Mouse (Mus musculus): Measurements from ENCODE around the gene Pik3cd.

Pik3cd gene

DNA sequence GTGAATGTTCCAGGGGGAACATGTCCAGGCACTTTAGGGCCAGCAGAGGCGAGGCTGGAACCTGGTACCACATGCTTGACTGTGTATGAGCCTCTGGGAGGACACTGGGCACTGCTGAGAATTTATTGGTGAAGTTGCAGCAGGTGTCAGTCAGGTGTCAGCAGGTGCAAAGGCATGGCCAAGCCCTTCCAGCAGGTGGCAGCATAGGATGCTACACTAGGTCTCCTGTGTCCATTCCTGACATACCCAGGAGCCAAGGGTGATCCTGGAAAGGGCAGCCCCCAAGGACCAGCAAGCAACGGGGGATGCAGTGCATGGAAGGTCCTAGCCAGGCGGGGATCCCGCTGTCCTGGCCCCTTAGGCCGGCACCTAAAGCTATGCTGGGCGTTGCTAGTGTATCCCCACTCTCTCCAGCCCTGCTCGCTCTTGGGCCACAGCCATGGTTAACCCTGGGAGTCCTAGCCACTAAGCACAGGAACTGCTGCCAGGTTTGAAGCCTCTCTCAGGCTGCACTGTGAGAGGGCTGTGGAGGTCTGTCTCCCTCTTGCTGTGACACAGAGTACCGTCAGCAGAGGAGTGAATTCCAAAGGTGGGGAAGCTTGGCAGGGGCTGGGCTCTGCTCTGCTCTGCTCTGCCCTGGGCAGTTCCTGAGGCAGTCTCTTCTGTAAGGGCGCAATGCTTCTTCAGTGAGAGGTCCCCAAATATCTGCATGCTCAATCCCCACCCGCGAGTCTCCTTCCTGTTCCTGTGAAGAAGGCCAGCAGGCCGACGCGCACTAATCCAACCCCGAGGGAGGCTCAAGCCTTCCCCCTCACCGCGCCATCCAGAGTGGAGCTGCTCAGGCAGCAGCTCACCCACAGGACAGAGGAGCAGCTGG is 21.7 kb upstream of the Pik3cd start:
- DNase-seq: no peak

GRCm38 (mm10) chr4:149723021-149723390 is 20.6 kb upstream of the Pik3cd start:
- DNase-seq: no peak

- no peak for DNase-seq
These were observed 20.0 kb upstream of the Pik3cd start for GRCm38 (mm10) chr4:149722104-149723020.

DNA sequence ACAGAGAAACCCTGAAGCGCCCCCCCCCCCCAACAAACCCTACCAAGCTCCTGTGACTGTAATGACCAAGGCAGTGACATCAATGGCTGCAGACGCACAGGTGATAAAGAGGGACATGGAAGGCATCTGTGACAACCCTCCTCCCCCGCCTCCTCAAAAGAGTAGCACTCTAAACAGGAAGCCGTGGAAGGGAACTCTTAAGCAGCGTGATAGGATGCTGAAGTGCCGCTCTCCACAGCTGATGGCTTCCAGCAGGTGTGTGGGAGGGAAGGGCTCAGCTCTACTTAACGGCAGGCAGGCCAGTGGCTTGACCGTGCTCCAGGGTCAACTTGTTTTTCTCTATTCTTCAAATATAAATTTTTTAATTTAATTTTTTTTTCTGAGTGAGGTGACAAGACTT is 18.8 kb upstream of the Pik3cd start:
- no peak for DNase-seq

- no peak for DNase-seq
These were observed 17.3 kb upstream of the Pik3cd start for GRCm38 (mm10) chr4:149719686-149720085.

GRCm38 (mm10) chr4:149714542-149714941 is 12.2 kb upstream of the Pik3cd start:
- DNase-seq: no peak

DNA sequence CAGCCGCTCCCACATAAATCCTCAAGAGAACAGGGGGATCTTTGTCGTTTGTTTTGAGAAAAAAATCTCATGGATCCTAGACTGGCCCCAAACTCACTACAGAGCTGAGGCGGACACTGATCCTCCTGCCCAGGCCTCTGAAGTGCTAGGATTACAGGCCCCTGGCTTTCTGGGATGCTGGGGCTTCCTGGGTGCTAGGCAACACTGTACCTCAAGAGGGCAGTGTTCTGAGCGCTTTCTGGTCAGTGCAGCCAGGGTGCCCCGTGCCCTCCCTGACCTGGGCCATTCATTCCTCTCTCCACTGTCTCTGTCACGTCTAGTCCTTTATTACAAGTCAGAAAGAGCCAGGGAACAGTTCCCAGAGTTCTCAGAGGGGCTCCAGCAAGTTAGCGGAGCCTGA is 9.6 kb upstream of the Pik3cd start:
- no peak for DNase-seq

DNA sequence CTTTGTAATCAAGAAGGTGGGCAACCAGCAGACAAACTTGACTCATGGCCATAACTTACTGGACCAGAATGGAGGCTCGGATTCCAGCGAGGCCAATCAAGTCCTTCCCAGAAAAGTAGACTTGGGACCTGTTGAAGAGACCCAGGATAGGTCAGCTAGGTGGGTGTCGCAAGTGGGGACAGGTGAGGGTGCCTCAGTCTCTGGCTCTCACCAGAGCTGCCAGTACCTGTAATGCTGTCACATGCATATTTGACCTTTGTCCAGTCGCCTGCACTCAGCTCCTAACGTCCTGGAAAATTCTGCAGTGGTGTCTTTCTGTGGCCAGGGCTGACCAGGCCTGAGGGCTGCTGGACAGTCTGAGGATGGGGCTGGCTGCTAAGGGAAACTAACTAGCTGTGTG is 9.1 kb upstream of the Pik3cd start:
- DNase-seq: no peak

DNA sequence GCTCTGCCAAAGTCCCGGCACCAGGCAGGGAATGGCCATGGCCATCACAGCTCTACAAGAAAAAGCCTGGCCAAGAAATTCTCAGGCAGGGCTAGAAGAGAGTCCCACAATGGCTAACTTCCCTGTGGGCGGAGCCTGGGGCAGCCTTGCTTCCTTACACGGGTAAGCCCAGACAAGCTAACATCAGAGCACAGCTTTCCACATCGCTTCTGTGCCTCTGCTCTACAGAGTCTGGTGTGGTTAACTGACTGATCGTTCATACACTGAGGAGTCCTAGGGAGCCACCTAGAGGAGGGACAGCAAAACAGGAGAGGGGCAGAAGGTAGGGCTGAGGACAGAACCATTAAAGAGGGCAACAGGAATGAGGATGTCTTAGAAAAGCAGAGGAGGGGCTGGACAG is 8.1 kb upstream of the Pik3cd start:
- DNase-seq: no peak

DNA sequence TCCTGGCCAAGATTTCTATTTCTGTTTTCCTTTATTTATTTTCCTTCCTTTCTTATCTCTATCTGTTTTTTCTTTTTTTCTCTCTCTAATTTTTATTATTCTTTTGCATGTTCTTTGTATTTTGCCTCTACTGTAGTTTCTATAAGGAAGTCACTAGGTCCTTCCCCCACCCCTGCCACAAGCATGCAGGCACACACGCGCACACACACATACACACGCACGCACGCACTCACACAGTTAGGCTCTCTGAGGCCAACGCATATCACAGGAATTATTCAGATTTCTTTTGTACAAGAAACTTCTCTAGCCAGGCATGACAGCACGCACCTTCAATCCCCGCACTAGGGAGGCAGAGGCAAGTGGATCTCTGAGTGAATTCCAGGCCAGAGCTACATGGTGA is 3.6 kb upstream of the Pik3cd start:
- DNase-seq: no peak

GRCm38 (mm10) chr4:149705298-149705697 is 2.9 kb upstream of the Pik3cd start:
- no peak for DNase-seq

DNA sequence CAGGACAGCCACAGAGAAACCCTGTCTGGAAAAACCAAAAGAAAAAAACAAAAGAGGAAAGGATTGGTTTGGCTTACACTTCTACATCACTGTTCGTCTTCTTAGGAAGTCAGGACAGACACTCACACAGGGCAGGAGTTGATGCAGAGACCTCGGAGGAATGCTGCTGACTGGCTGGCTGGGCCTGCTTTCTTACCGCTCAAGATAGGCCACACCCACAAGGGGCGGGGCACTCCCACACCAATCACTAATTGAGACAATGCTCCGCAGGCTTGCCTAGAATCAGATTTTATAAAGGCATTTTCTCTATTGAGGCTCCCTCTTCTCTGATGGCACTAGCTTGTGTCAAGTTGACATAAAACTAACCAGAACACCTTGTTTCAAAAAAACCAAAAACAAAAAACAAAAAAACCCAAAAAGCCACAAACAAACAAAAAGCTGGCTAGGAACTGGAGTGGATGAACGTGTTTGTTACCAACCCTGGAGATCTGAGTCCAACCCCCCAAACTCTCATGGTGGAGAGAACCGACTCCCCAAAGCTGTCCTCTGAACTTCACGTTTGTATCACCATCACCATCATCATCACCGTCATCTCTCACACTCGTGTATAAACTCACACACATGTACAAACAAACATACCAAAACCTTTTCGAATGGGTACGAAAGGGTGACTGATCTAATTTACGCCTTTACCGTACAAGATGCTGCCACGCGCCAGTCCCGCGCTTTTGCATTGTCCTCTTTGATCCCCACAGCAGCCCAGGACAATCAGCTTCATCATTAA is 753 bp downstream of the Pik3cd start:
- no peak for DNase-seq

- no peak for DNase-seq
These were observed 2.4 kb downstream of the Pik3cd start for GRCm38 (mm10) chr4:149699953-149700352.

- peak; percentile 46 for DNase-seq
These were observed 4.1 kb downstream of the Pik3cd start for GRCm38 (mm10) chr4:149698197-149698821.

DNA sequence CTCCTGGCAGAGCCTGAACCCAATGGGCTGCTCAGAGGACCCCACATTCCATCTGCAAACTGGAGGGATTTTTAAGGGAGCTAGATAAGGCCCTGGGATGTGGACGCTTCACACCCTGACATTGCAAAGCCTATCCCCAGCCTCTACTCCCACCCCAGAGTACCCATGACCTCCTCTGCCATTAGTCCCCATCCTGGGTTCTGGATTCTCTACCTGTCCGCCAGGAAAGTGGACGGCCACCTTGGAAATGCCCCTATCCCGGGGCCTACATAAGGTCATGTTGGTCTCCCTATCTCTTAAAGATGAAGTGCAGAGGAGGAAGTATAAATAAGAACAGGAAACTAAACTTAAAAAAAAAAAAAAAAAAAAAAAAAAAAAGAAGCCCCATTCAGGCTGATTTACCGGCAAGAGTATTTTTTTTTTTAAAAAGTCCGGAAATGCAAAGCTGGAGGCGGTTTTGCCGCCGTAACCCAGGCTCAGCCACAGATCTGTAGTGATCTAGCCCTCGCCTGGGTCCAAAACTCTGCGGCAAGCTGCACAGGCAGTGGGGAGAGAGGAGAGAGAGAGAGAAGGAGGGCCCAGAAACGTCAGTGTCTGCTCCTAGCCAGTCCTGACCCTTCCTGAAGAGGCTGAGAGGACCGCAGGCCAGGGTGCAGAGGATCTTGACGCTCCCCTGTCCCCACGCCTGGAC is 4.7 kb downstream of the Pik3cd start:
- DNase-seq: no peak

DNA sequence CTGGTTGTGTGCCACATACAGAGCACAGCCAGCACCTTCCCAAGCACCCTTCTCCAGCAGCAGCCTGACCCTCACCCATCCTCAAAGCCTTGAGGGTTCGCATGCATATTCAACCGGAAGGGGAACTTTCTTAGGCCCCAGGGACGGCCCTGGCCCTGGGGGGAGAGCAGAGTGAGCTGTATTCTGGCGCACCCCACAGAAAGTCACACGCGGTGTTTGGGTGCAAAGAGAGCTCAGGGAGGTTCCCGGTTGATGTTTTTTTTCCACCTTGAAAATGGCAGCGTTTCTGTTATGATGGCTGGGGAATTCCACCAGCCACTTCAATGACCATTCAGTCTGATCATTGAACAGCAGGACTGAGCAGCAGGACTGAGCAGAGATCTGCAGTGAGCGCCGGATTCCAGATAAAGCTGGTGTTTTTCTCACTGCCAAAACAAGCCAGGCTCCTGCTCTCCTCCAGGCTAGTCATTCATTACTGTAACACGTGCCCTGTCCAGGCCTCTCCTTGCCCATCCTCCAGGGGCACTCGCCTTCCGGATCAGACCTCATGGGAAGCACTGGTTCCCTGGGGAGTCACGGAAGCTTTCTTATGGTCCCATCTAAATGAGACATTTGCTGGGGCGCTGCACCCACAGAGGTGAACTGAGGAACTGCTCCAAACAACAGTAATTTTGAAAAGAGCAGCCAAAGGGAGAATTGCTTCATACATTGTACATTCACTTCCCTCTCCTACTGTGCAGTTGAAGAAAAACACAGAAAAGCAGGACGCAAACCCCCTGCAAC is 6.0 kb downstream of the Pik3cd start:
- no peak for DNase-seq

DNA sequence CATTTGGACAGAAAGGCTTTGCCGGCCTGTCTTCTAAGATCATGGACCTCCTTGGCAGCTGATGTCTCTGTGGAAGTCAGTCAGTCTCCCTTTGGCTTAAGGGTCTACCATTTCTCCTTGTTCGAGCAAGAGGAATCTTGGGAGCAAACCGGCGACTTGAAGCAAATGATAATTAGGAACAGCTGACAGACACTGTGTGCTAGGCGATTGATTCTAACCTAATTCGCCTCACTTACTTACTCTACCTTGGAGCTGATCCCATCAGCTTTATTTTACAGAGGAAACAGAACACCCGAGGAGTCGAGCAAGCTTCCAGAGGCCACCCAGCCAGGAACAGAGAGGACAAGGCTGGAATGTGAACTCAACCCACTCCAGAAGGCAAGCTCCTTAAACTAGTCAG is 11.0 kb downstream of the Pik3cd start:
- DNase-seq: no peak

GRCm38 (mm10) chr4:149690828-149691280 is 11.5 kb downstream of the Pik3cd start:
- DNase-seq: no peak

DNA sequence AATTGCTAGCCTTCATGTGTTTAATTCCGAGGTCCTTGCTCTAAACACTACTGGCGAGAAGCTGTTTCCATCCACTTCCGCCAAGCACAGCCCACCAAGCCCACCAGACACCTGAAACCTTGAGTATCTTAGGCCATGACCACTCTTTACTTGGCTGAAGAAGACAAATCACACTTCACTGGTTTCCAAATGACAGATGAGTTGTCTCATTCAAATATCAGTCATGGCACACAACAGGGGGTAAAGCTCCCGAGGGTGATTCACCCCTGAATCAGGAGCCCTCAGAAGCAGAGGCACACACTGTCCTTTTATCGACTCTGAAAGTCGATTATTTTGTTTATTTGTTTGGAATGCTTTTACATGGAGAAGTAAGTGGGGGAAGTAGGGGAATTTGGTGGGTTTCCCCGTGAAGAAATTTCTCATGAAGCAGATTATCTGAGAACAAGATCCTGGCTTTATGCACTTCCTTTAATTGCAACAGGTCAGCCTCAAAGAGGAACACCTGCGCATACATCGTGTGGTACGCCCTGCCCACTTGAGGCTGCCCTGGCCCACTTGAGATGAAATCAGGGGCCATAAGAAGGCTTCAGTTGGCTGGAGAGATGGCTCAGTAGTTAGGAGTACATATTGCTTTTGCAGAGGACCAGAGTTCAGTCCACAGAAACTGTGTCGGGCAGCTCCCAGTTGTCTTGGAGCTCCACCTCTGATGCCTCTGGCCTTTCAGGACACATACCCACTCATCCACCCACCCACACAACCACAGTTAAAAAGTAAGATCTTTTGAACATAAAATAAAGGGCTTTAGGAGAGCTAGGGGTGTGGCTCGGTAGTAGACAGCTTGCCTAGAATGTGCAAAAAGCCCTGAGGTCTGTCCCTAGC is 12.3 kb downstream of the Pik3cd start:
- DNase-seq: no peak

- no peak for DNase-seq
These were observed 13.5 kb downstream of the Pik3cd start for GRCm38 (mm10) chr4:149688861-149689260.

Measured in right cerebral cortex, postnatal 25 days (tissue).